Mouse (Mus musculus) gonadal fat pad, adult 2 months (tissue): ENCODE results near the gene Rrp7a. TPM values are rescaled to one million over a fixed set of nuclear protein-coding genes. Genes with fewer than 3 reads are reported as not detected.
"Not testable (repeated sequence)": the region's sequence is repeated elsewhere in the genome, so short reads cannot be mapped to it uniquely, and the experiment has no call there.

Experiments used
- DNase-seq: peaks from one replicate; pipeline ENCODE4 v3.0.0-alpha.2; 2012; ENCODE audit warnings: low read depth
- polyA plus RNA-seq: library from polyadenylated mRNA; depleted of rRNA; stranded (reverse); fragments of >200 nt; gene quantifications from 2 replicates; pipeline ENCODE4 v1.2.3, GENCODE M21; 2012

Gene Rrp7a
- polyA plus RNA-seq, 1 experiment, result 96.7 TPM

- DNase-seq, result no peak
Observed at GRCm38 (mm10) chr15:83156929-83157666, 34.5 kb upstream of the Rrp7a start.

GRCm38 (mm10) chr15:83155672-83156419 lies 33.2 kb upstream of the Rrp7a start:
- DNase-seq, result no peak

DNA sequence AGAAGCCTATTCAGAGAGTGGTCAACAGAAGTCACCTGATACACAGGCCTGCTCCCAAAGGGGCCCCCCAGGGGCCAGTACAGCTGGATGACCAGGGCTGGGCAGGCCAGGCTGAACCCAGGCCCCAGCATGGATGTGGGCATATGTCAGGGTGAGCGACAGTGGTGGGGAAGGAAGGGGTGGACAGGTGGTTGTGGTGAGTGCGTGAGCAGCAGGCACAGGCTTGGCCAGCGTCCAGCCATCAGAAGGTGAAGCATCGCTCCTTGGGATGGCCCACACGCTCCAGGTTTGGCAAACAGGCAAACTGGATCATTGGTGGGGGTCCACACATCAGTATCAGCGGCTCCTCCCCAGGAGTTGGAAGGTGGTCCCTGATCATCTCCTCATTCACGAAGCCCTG lies 31.7 kb upstream of the Rrp7a start:
- DNase-seq, result no peak

GRCm38 (mm10) chr15:83150694-83151093 lies 28.1 kb upstream of the Rrp7a start:
- DNase-seq, result no peak

DNA sequence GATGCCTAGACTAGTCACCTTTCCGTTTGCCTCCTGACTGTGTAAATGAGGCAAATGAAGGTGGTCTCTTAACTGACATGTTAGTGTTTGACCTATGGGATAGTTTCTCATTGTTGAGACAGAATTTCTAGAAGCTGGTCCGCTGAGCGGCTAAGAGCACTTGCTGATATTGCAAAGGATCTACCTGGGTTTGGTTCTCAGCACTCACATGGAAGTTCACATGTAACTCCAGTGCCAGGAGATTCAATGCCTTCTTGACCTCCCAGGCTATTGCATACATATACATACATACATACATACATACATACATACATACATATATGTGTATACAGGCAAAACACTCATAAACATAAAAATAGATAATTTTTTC lies 27.5 kb upstream of the Rrp7a start:
- DNase-seq, result no peak

GRCm38 (mm10) chr15:83149196-83150072 lies 26.8 kb upstream of the Rrp7a start, which contains the start of gene Poldip3:
Gene Poldip3, minus strand, starts transcription at chr15:83149384.
- no peak for DNase-seq

- DNase-seq, result no peak
Observed at GRCm38 (mm10) chr15:83148801-83149195, 26.2 kb upstream of the Rrp7a start.

GRCm38 (mm10) chr15:83148395-83148794 lies 25.8 kb upstream of the Rrp7a start:
- DNase-seq, result no peak

DNA sequence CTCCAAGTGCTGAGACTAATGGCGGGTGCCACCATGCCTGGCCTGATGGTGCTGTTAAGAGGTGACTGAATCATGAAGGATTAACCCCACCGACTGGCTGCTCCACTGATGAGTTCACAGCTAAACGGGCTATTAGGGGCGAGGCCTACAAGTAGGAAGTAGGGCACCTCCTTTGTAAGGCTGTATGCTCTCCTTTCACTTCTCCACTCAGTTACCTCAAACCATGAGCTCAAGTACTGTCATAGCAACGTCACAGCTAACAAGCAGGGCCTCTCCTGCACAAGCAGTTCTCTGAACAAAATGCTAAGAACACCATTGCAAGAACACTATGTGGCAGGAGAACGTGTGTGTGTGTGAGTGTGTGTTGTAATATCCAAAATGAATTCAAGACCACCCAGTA lies 22.9 kb upstream of the Rrp7a start:
- no peak for DNase-seq

DNA sequence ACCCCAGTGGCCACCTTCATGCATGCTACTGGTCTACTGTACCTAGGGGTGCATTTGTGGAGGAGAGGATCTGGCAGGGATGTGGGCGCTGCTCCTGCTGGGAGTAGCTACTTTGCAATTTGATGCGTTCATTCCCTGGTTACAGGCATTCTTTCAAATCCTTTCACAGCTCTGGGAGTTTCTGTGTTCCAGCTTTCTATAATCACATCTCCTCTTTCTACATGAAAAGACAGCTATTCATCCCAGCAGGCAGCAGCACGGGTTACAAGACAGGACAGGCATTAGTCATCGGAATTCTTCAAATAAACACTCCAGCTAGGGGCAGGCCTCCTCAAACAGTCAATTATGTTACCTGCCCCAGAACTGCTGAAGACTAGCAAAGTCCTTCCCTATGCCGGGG lies 20.3 kb upstream of the Rrp7a start:
- no peak for DNase-seq

- DNase-seq, result no peak
Observed at GRCm38 (mm10) chr15:83135654-83136053, 13.1 kb upstream of the Rrp7a start.

GRCm38 (mm10) chr15:83134671-83135070 lies 12.1 kb upstream of the Rrp7a start:
- DNase-seq, result no peak

GRCm38 (mm10) chr15:83129530-83130231 lies 7.1 kb upstream of the Rrp7a start:
- DNase-seq, result no peak

GRCm38 (mm10) chr15:83127037-83127436 lies 4.4 kb upstream of the Rrp7a start:
- DNase-seq, result not testable (repeated sequence)

GRCm38 (mm10) chr15:83126582-83126981 lies 4.0 kb upstream of the Rrp7a start:
- no peak for DNase-seq

DNA sequence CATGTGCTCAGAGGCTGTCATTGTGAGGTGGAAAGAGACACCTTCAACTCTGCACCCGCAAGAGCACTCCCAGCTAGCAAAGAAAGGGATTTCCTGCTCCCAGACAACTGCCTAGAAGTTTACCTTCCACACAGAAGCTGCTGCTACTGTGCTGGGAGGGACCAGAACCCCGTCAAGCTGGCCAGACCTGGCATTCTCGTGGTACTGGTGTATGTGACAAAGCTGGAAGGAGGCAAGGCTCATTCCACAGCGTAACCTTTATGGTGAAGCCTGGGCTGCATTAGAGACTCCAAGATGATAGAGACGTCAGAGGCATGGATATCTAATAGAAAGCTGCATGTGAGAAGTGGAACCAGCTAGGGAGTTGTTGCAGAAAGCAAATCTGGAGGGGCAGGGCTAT lies 2.0 kb upstream of the Rrp7a start:
- DNase-seq, result no peak

- no peak for DNase-seq
Observed at GRCm38 (mm10) chr15:83121709-83122565, 664 bp downstream of the Rrp7a start.

DNA sequence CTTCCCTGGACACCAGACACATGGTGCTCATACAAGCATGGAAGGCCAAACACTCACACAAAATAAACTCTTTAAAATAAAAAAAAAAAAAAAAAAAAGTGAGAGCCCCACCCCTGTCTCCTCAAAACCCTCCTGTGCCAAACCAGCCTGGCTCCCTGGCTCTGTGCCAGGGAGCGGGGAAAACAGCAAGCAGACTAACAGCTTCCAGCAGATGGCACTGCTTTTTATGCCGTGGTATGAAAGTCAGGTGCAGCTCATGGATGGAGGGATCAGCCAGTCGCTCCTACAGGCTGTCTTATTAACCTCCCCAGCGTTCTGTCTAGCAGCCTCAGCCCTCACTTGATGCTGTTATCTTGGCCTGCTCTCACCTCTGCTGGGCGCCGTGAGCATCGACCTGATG lies 4.2 kb downstream of the Rrp7a start:
- no peak for DNase-seq

DNA sequence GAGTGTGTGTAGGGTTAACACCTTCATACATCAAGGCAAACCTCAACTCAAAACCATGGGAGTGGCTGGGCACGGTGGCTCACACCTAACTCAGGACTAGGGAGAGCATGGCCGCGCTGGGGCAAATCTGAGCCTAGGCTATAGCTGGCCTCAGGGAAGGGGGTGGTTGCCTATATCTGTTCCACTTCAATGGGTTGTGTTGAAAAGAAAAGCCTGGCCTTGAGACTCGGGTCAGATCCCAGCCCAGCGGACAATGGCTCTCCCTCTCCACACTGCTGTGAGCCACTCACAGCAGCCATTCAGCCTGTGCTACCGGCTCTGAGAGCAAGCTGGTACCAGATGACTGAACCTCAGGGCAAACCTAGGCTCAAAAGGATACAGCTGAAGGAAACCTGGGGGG lies 7.5 kb downstream of the Rrp7a start:
- DNase-seq, result no peak

- no peak for DNase-seq
Observed at GRCm38 (mm10) chr15:83114106-83114505, 8.5 kb downstream of the Rrp7a start.

DNA sequence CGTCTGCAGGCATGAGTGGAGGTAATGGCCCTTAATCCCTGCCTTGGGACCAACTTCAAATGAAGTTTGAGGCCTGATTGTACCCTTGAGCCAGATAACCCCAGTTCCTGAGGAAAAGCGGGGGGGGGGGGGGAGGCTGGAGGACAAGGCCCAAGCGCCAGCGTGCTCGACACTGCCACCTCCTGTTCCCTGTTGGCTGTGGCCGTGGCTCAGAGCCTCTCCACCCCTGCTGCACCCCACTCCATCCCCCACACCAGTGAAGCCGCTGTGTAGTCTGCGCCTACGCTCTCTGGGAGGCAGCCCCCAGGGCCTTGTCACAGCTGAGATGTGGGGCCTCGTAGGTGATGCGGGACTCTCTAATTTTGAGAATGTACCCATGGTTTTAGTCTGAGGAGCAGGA lies 9.7 kb downstream of the Rrp7a start:
- no peak for DNase-seq
